Mouse (Mus musculus): ENCODE measurements around the gene Adra1d.

DNA sequence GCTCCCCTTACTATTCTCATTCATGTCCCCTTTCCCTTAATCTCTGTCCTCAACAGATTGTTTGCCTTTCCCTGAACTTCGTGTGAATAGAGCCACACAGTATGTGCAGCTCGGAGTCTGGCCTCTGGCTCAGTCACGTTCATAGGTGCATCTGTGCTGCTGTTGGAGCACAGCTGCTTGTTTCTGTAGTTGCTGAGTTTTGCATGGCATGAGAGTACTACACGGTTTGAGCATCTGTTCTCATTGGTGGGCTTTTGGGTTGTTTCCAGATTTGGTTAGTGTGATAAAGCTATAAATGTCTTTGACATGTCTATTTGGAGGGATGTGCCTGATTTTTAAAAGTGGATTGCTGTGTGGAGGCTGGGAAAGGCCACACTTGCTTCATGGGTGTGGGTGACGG lies 51.6 kb downstream of the Adra1d start:
- no peak for TF ChIP-seq CTCF (IDR thresholded peaks at IDR 0.05; ENCODE audit: borderline replicate concordance, extremely low read depth, insufficient read depth, insufficient read length)
- TF ChIP-seq POLR2A (IDR thresholded peaks at IDR 0.05; ENCODE audit: borderline replicate concordance, extremely low read depth, insufficient read depth, insufficient read length, poor library complexity, severe bottlenecking), result no peak

Measured in brain, embryonic 14.5 days (tissue).